Mouse (Mus musculus): ENCODE data around the gene Epb41l1.
A peak's percentile ranks its signal among the peaks of the same experiment; 100 is the strongest.

The Epb41l1 gene

DNA sequence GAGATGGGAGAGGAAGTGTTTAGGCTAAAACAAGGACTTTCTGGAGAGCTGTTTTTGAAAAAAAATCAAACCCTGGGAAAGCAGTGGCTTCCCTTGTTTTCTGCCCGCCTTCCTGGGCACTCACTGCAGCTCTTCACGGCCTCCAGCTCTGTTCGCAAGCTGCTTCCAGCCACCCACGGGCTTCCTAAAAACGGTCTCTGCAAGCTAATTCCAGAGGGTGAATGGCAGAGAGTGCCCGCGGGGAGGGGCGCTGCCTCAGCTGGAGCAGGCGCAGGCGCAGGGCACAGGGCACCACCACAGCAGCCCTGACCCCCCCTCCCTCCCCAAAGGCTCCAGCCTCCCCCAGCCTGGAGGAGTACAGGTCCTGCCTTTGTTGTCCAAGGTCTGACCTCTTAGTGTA is 160.5 kb downstream of the Epb41l1 start:
- H3K27me3 ChIP-seq (ENCODE audit: insufficient read depth, low read length), result peaks cover 20% of the 10 kb centered on the region
- H3K36me3 ChIP-seq (ENCODE audit: insufficient read depth, low read length), result no peaks in the 10 kb centered on the region
- no peaks in the 10 kb centered on the region for H3K9me3 ChIP-seq (ENCODE audit: low read length)
- H3K4me3 ChIP-seq (replicated peaks; ENCODE audit: low read length), result no peak overlapping the region
- no peak for TF ChIP-seq NANOG (IDR thresholded peaks at IDR 0.05; ENCODE audit: borderline replicate concordance, low read length)
- TF ChIP-seq CTCF (conservative IDR thresholded peaks at IDR 0.05; ENCODE audit: low read length), result no peak
- TF ChIP-seq POU5F1 (IDR thresholded peaks at IDR 0.05; ENCODE audit: borderline replicate concordance, low read length), result no peak
- peaks cover 20% of the 10 kb centered on the region for H3K4me1 ChIP-seq (replicated peaks; ENCODE audit: low read depth, low read length)

DNA sequence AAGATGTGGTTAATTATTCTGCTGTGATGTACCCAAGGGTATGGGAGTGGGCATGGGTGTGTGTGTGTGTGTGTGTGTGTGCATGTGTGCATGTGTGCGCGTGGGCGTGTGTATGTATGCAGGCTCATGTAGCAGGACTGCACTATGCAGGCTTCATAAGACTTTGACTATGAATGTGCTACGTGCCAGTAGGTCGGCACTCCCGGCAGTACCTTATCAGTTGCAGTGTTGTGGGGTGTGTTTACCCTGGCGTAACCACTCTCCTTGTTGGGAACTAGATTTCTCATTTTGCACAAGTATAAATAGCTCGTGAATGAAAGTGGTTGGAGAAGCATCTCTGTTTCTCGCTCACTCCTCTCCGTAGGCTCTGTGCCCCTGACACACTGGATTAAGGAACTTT is 162.2 kb downstream of the Epb41l1 start:
- Histone ChIP-seq H3K9me3 (ENCODE audit: low read length) (no peaks in the 10 kb centered on the region), H3K36me3 (ENCODE audit: insufficient read depth, low read length) (no peaks in the 10 kb centered on the region), H3K4me1 (replicated peaks; ENCODE audit: low read depth, low read length) (peaks cover 24% of the 10 kb centered on the region), H3K27me3 (ENCODE audit: insufficient read depth, low read length) (peaks cover 20% of the 10 kb centered on the region), H3K4me3 (replicated peaks; ENCODE audit: low read length) (no peak overlapping the region)
- no peak for TF ChIP-seq POU5F1 (IDR thresholded peaks at IDR 0.05; ENCODE audit: borderline replicate concordance, low read length)
- no peak for TF ChIP-seq NANOG (IDR thresholded peaks at IDR 0.05; ENCODE audit: borderline replicate concordance, low read length)
- TF ChIP-seq CTCF (conservative IDR thresholded peaks at IDR 0.05; ENCODE audit: low read length), result no peak

DNA sequence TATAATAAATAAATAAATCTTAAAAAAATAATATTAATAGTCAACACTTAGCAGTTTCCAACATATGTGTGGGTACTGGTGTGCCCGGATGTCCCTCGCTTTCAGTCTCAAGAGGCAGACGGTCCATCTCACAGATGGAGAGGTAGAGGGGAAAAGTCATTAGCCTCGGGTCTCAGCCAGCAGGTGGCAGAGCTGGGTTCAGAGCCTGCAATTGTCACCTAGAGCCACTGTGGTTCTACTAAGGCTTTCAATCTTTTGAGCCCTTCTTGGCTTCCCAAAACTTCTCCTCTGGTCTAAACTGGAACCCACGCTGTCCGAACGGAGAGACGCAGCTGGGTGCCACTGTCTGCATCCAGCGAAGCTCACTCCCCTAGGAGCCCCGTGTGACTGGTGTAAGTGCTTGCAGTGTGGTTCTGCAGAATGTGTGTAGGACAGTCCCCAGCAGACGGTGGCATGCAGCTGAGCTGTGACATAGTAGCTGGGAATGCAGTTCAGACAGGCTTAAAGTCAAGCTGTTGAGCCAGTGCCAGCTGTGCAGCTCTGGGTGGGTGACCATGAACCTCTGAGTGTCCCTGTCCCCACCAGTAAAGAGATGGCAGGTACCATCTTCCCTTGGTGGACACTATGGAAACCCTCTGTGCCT is 163.6 kb downstream of the Epb41l1 start:
- no peak overlapping the region for H3K4me3 ChIP-seq (replicated peaks; ENCODE audit: low read length)
- H3K36me3 ChIP-seq (ENCODE audit: insufficient read depth, low read length), result no peaks in the 10 kb centered on the region
- no peaks in the 10 kb centered on the region for H3K9me3 ChIP-seq (ENCODE audit: low read length)
- H3K27me3 ChIP-seq (ENCODE audit: insufficient read depth, low read length), result peaks cover 12% of the 10 kb centered on the region
- H3K4me1 ChIP-seq (replicated peaks; ENCODE audit: low read depth, low read length), result peaks cover 26% of the 10 kb centered on the region
- TF ChIP-seq POU5F1 (IDR thresholded peaks at IDR 0.05; ENCODE audit: borderline replicate concordance, low read length) (no peak), CTCF (conservative IDR thresholded peaks at IDR 0.05; ENCODE audit: low read length) (peak; percentile 30)

DNA sequence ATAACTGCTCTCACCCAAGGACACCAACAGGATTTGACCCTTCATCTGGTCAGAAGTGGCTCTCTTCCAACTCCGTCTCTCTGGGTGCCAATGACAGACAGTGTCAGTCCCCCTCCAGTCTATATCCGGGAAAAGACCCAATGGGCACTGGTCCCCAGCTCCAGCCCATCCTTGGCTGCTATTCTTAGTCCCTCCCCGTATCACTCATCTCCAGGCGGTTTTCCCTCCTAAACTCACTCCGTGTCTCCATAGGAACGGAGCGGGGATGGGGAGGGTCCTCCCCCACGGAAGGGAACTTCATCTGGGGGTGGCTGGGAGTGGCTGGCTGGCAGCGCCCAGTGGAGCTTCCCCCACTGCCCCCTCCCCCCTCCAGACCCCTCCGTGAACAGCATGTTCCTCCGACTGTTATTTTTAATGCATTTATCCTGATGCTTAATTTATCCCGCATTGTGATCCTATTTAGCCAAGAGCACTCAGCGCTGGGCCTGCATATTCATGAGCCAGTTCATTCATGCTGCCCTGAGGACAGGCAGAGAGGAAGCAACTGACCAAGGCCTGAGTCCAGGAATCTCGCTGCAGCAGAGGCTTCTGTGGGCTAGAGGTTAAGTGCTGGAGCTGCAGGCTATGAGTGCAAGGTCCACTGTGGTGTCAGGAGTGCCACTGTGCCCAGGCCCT is 164.2 kb downstream of the Epb41l1 start:
- Histone ChIP-seq H3K27me3 (ENCODE audit: insufficient read depth, low read length) (peaks cover 10% of the 10 kb centered on the region), H3K4me1 (replicated peaks; ENCODE audit: low read depth, low read length) (peaks cover 25% of the 10 kb centered on the region), H3K36me3 (ENCODE audit: insufficient read depth, low read length) (no peaks in the 10 kb centered on the region), H3K9me3 (ENCODE audit: low read length) (no peaks in the 10 kb centered on the region), H3K4me3 (replicated peaks; ENCODE audit: low read length) (no peak overlapping the region)
- TF ChIP-seq POU5F1 (IDR thresholded peaks at IDR 0.05; ENCODE audit: borderline replicate concordance, low read length), result no peak
- no peak for TF ChIP-seq CTCF (conservative IDR thresholded peaks at IDR 0.05; ENCODE audit: low read length)
- no peak for TF ChIP-seq NANOG (IDR thresholded peaks at IDR 0.05; ENCODE audit: borderline replicate concordance, low read length)

DNA sequence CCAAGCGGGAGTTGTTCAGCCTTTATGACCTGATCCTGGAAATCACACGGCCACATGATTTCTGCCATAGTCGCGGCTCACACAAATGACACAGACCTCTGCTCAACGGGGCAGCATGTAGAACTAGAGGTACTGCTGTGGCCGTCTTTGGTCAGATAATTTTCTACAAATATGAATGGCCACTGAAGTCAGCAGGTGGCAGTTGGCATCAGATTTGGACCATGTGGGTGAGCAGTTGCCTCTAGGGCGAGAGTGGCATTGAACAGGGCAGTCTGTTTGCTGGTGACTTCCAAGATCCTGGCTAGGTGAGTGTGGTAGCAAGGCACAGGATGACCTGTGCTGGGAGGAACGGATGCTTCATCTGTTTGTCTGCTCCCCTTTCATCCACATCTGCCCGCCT is 168.8 kb downstream of the Epb41l1 start:
- TF ChIP-seq NANOG (IDR thresholded peaks at IDR 0.05; ENCODE audit: borderline replicate concordance, low read length) (no peak), POU5F1 (IDR thresholded peaks at IDR 0.05; ENCODE audit: borderline replicate concordance, low read length) (no peak)
- H3K9me3 ChIP-seq (ENCODE audit: low read length), result no peaks in the 10 kb centered on the region
- H3K27me3 ChIP-seq (ENCODE audit: insufficient read depth, low read length), result no peaks in the 10 kb centered on the region
- H3K4me1 ChIP-seq (replicated peaks; ENCODE audit: low read depth, low read length), result peaks cover 19% of the 10 kb centered on the region
- no peaks in the 10 kb centered on the region for H3K36me3 ChIP-seq (ENCODE audit: insufficient read depth, low read length)
- H3K4me3 ChIP-seq (replicated peaks; ENCODE audit: low read length), result no peak overlapping the region

Data from E14TG2a.4 (cell line).